Mouse (Mus musculus): ENCODE data around the gene Stmnd1.
A peak's percentile ranks its signal among the peaks of the same experiment; 100 is the strongest.
"Not testable (repeated sequence)": the region's sequence is repeated elsewhere in the genome, so short reads cannot be mapped to it uniquely, and the experiment has no call there.

Stmnd1 gene

GRCm38 (mm10) chr13:46273453-46274110 lies at the start of gene Stmnd1:
Gene Stmnd1, plus strand, starts transcription at chr13:46273721.
- DNase-seq: no peak

- no peak for DNase-seq
Measured at GRCm38 (mm10) chr13:46226956-46227355, 46.6 kb upstream of the Stmnd1 start.

- DNase-seq: no peak
Measured at GRCm38 (mm10) chr13:46227486-46227885, 46.0 kb upstream of the Stmnd1 start.

DNA sequence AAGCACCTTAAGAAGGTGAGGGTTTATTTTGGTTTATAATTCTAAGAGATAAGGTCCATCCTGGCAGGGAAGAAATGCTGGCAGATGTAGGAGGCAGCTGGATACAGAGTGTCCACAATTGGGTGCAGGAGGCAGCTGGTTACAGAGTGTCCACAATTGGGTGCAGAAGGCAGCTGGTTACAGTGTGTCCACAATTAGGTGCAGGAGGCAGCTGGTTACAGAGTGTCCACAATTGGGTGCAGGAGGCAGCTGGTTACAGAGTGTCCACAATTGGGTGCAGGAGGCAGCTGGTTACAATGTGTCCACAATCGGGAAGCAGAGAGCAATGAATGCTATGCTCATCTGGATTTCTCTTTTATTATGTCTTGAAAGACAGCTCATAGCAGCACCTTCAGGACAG lies 44.8 kb upstream of the Stmnd1 start:
- not testable (repeated sequence) for DNase-seq

DNA sequence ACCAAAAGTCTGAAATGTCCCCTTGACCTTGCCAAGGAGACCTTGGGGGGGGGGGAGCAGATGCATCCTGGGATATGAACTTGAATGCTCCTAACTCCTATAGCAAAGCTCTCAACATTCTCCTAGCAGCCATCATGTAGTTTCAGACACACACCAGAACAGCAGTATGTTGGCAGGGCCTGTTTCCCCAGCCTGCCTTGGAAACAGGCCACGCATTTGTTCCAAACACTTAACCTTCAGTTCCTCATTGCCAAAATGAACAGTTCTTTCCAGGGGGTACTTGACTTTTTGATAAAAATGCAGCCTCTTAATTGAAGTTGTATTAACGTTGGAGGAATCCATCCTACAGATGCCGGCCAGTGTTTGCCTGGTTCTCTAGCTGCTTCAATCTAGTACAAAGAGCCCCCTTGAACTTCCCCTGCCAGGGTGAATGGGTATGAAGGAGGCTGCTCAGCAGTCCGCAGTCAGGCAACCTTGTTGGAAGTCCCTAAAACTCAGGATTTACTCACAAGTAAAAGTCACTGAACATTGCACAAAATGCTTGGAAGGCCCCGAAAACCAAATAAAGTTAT lies 41.9 kb upstream of the Stmnd1 start:
- no peak for DNase-seq

- DNase-seq: no peak
Measured at GRCm38 (mm10) chr13:46237723-46238349, 35.7 kb upstream of the Stmnd1 start.

GRCm38 (mm10) chr13:46238796-46239195 lies 34.7 kb upstream of the Stmnd1 start:
- DNase-seq: no peak

GRCm38 (mm10) chr13:46241391-46242188 lies 31.9 kb upstream of the Stmnd1 start:
- DNase-seq: no peak

DNA sequence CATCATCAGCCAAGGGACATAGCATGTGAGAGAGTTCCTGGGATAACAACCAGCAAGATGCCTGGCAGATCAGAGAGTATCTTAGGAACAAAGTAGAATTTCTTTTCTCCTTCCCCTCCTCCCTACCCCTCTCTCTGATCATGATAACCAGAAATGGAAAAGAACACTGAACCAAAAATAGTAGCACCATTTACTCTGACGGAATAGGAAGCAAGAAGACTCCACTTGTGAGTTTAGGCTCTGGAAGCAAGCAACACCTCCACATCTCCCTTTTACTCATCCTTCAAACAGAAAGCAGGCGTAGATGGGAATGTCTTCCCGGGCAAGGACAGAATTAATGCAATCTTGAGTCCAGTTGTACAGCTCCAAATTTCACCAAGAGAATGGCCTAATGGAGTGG lies 19.8 kb upstream of the Stmnd1 start:
- DNase-seq: no peak

DNA sequence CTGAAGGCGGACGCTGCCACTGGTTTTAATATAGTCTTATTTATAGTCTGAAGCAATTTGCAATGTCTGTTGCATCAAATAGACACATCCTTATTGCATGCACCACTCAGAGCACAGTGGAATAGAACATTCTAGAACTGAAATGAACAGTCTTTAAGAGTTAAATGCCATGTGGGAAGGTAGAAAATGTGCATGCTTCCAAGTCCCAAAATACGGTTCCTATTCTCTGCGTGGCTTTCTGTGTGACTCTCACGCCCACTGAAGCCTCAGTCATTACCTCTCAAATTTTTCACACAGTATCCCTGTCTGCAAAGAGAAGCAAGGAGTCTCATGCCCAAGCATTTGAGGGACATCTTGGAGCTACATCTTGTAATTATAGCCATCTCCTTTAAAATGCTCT lies 19.4 kb upstream of the Stmnd1 start:
- DNase-seq: no peak

DNA sequence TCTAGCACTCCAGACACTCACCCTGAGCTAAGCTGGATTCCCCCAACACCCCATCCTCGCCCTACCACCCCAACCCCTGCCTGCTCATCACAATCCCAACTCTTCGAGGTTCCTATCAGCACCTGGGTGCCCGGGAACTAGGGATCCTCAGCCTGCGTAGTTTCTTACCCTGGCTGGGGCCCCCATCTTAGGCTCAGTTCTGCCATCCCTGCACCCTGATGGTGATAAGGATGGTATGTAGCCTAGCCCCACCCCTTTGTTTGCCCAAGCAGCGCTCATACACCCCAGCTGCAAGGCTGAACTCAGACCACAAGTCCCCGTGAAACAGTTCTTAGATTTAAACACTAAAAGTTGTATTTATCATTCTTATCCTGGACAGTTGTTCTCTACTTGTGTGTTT lies 17.9 kb upstream of the Stmnd1 start:
- no peak for DNase-seq

GRCm38 (mm10) chr13:46257847-46258246 lies 15.7 kb upstream of the Stmnd1 start:
- peak; percentile 85 for DNase-seq

GRCm38 (mm10) chr13:46259526-46259925 lies 14.0 kb upstream of the Stmnd1 start:
- no peak for DNase-seq

DNA sequence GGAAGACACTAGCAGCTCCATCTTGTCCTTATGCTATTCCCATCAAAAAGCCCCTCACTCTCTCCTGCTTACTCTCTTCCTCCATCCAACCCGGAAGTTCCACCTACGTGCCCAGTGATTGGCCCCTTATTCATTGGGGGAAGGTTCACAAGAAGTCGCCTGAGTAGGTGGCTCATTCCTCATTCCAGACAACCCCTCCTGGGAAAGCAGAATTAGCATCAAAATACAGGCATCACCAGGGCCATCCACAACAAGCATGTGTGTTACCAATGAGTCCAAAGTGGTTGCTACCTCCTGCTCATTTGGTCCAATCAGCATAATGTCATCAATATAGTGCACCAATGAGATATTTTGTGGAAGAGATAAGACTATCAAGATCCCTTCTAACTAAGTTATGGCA lies 12.3 kb upstream of the Stmnd1 start:
- DNase-seq: no peak

GRCm38 (mm10) chr13:46267783-46268182 lies 5.7 kb upstream of the Stmnd1 start:
- DNase-seq: no peak

DNA sequence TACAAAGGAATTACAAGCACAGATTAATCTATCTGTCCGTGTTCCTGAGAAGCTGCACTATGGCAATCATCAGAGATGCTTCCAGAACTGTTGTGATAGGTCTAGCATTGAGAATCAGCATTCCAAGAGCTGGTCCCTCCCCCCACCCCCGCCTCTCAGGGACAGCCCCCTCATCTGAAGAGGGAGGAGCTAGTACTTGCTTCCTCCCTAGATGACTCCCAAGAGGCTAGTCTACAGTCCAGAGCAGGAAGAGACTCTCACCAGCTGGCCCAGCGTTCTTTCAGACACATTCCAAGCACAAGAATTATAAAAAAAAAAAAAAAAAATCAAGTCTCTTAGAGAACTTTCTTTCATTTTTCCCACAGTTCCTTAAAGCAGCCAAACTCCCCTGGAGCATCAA lies 5.2 kb upstream of the Stmnd1 start:
- no peak for DNase-seq

GRCm38 (mm10) chr13:46268815-46269445 lies 4.6 kb upstream of the Stmnd1 start:
- peak; percentile 56 for DNase-seq

GRCm38 (mm10) chr13:46272811-46273452 lies 589 bp upstream of the Stmnd1 start:
- DNase-seq: no peak

GRCm38 (mm10) chr13:46275701-46276100 lies 2.2 kb downstream of the Stmnd1 start:
- DNase-seq: no peak

DNA sequence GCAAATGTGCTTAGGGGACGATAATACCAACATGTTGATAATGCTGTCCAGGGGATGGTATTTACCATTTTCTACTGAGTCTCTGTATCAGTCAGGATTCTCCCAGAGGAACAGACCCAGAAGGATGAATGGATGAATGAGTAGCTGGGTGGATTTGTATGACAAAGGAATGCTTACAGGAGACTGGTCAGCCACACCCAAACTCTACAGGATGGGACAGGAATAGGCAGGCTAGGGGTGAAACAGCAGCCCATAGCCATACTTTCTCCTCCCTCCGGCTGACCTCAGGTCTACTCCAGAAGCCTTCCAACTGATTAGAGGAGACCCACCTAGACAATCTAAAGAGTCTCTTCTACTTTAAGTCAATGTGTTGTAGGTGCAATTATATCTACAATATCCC lies 9.0 kb downstream of the Stmnd1 start:
- no peak for DNase-seq

DNA sequence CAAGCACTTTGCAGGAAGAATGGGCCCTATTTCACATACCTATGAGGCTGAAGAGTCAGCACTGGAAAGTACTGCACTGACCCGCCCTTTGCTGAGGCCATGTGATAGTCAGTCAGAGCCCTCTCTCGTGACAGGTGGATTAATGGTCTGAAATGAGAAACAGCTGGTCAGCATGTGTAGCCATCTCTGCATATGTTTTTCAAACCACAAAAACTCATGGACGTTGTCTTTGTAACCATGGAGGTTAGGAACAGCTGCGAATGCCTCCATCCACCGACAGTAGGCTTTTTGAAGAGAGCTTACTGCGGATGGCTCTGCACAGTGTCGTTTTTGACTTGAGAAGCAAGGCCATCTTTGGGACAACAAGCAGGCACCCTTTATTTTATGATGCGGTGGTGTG lies 14.3 kb downstream of the Stmnd1 start:
- DNase-seq: no peak

DNA sequence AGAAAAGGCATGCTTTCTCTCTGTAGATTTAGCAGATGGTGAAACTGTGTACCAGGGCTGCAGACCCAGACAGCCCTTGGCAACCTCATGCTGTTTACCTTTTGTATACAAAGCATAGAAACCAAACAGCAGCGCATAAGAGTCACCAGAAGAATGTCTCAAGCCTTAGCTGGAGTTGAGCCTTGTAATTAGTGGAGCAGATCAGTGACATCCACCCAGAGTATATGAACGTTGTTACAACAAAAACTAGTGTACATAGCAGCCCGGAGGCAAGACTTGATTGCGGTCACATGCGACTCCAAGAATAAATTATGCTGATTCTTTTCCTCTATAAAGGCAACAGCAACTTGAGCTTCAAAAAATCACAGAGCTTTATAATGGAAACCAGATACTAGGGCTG lies 14.9 kb downstream of the Stmnd1 start:
- DNase-seq: no peak

DNA sequence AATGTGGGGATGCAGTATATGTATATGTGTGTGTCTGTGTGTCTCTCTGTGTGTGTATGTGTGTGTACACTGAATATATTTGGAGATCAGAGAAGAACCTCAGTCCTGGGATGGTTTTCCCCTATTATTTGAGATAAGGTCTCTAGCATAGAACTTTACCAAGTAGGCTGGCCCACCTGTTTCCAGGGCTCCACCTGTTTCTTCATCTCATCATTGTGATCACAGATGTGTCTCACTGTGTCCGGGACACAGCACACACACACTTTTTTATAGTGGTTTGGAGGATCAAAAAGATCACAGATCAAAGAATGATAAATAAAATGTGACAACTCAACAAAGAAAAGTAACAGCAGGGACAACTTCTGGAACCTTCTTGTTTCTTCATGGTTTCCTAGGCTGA lies 17.0 kb downstream of the Stmnd1 start:
- DNase-seq: no peak
